Mouse (Mus musculus) small intestine, adult 2 months (tissue): ENCODE data around the gene Fth1. TPM values are rescaled to one million over a fixed set of nuclear protein-coding genes. Genes with fewer than 3 reads are reported as not detected.
A peak's percentile ranks its signal among the peaks of the same experiment; 100 is the strongest.

Source experiments
- H3K27ac ChIP-seq: fragments of 200-500 bp; 2 replicates; pipeline ENCODE4 v1.5.1; 2012; ENCODE audit warnings: low read depth, low read length, control low read depth, inconsistent platforms; ENCODE audit not compliant: insufficient read depth
- H3K27me3 ChIP-seq: fragments of 200-500 bp; 2 replicates; pipeline ENCODE4 v1.6.1; 2012; ENCODE audit warnings: mild to moderate bottlenecking, moderate library complexity, low read length, inconsistent platforms; ENCODE audit not compliant: control insufficient read depth, insufficient read depth
- H3K36me3 ChIP-seq: fragments of 200-500 bp; 2 replicates; pipeline ENCODE4 v1.6.1; 2012; ENCODE audit warnings: mild to moderate bottlenecking, low read length, control low read depth, inconsistent platforms; ENCODE audit not compliant: control insufficient read depth, insufficient read depth
- H3K4me1 ChIP-seq: fragments of 200-500 bp; 2 replicates; pipeline ENCODE4 v1.6.1; 2012; ENCODE audit warnings: low read length, inconsistent platforms, mixed read lengths; ENCODE audit not compliant: control insufficient read depth, insufficient read depth, insufficient read length
- H3K4me3 ChIP-seq: fragments of 200-500 bp; 2 replicates; pipeline ENCODE4 v1.5.1; 2012; ENCODE audit warnings: low read depth, mild to moderate bottlenecking, control low read depth, inconsistent platforms, low read length, moderate library complexity
- CTCF ChIP-seq: fragments of 200-500 bp; IDR thresholded peaks from 2 replicates; pipeline ENCODE4 v1.5.1; 2012; ENCODE audit warnings: low read depth, mild to moderate bottlenecking, control low read depth, inconsistent platforms, low read length, moderate library complexity, mixed read lengths; ENCODE audit not compliant: insufficient replicate concordance, insufficient read length; ENCODE audit errors: extremely low read depth
- POLR2A ChIP-seq: fragments of 200-500 bp; IDR thresholded peaks from 2 replicates; pipeline ENCODE4 v1.6.1; 2012; ENCODE audit warnings: low read depth, mild to moderate bottlenecking, control low read depth, inconsistent platforms, low read length, moderate library complexity
- WGBS: fragments of 180-500 bp; shearing (Covaris S2); methylation state at CpG from one replicate; pipeline ENCODE4 v1.1.7; 2018; 5-methylcytosine and 5-hydroxymethylcytosine counted together
- polyA plus RNA-seq: library from polyadenylated mRNA; depleted of rRNA; stranded (reverse); fragments of >200 nt; gene quantifications from 2 replicates; pipeline ENCODE4 v1.2.3, GENCODE M21; 2012

Fth1 gene
- polyA plus RNA-seq, 1 experiment, result 9,432 TPM

DNA sequence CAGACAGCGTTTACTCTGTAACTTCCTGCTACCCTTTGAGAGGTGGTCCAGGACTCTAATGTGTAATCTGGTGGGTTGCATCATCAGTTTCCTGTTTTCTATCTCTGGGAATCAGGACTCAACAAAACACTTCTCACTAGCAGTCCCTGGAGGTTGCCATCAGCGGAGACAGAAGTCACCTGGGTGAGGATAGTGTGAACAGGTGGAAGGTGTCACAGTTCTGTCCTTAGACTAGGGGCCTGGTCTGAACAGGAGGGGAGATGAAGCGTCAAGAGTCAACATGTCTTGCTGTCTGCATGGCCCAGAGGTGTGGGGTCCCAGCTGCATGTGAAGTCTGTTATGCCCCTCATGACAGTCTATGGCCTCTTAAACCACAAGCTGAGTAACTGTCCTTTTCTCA is 27.5 kb upstream of the Fth1 start:
- H3K27ac ChIP-seq, result no peak overlapping the region
- no peak overlapping the region for H3K4me3 ChIP-seq
- no peaks in the 10 kb centered on the region for H3K36me3 ChIP-seq
- WGBS, result 87% methylated on average over 3 of the region's 3 CpGs
- TF ChIP-seq POLR2A (no peak), CTCF (no peak)
- peaks cover 13% of the 10 kb centered on the region for H3K4me1 ChIP-seq
- no peaks in the 10 kb centered on the region for H3K27me3 ChIP-seq

DNA sequence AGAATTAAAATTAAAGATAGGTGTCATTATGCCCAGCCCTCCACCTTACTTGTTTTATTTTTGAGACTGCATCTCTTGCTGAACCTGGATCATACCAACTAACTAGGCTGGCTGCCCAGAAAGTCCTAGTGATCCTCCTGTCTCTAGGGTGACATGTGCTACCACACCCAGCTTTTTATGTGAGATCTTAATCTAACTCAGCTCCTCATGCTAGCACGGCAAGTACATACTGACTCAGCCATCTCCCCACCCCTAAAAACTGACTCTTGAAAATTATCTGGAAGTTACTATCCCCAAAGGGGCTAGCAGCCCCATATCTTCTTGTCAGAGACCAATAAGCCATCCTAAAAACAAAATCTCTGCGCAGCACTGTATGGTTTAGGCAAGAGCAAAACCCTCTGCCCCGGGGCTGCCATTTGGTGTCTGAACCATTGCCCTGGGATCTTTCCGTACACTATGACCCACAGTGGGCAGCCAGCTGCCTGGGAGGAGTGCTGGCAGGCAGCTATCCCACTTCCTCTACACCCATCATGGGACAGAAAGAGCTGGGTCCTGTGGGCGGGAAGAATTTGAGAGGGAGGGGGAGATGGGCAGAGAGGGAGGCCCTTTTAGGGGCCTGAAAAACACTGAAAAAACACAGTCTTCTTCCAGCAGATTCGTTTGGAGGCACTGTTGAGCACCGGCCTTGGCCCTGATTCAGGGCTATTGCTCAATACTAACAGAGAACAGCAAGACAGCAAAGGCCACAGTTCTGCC is 26.2 kb upstream of the Fth1 start:
- Histone ChIP-seq H3K27me3 (no peaks in the 10 kb centered on the region), H3K4me1 (peaks cover 16% of the 10 kb centered on the region), H3K4me3 (no peak overlapping the region), H3K27ac (peak overlapping the region; percentile 86), H3K36me3 (no peaks in the 10 kb centered on the region)
- no peak; the same call in 1 of the 2 replicates for TF ChIP-seq CTCF
- peak; percentile 34; the same call in 1 of the 2 replicates for TF ChIP-seq POLR2A
- 10% methylated on average over 7 of the region's 7 CpGs for WGBS

DNA sequence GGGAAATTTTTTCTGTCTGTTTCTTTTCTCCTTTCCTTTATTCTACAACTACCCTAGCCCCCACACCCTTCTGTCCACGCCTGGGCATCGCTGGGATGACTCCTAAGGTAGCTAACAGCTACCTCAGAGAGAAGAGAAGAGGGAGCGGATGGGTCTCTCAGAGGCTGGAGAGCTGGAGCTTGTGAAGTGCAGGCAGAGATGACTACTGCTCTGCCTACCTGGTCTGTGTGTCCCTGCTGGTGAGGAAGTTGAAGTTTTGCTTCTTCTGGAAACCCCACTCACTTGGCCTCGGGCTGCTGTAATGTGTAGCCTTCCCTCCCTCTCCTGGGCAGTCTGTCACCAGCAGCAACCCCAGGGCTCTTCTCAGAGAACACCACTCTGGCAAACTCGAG is 25.6 kb upstream of the Fth1 start:
- H3K4me3 ChIP-seq, result peak overlapping the region; percentile 15; the same call in 1 of the 2 replicates

DNA sequence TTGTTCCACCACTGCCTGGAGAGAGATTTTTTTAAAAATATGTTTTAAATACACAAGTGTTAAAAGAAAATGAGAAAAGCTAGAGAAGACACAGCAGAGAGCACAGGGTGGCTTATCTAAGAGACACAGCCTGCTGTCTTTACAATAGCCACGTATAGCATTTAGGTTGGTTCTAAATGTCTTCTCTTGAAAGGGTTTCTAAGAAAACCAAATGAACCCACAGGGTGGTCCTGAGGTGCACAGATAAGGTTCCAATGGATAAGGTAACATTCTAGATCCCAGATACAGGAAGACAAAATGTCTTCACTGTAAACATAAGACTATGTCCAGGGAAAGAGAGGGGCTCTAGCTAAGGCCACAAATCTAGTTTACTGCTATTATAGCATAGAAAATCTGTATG is 25.0 kb upstream of the Fth1 start:
- WGBS, result 78% methylated on average over 1 of the region's 1 CpGs
- no peaks in the 10 kb centered on the region for H3K36me3 ChIP-seq
- no peak overlapping the region for H3K27ac ChIP-seq
- TF ChIP-seq CTCF, result no peak
- no peak for TF ChIP-seq POLR2A
- peaks cover 25% of the 10 kb centered on the region for H3K4me1 ChIP-seq
- no peaks in the 10 kb centered on the region for H3K27me3 ChIP-seq
- no peak overlapping the region for H3K4me3 ChIP-seq

More for the DNA sequence above, 25.6 kb upstream of the Fth1 start:
- Histone ChIP-seq H3K4me1 (peaks cover 21% of the 10 kb centered on the region), H3K36me3 (no peaks in the 10 kb centered on the region), H3K27ac (peak overlapping the region; percentile 86), H3K27me3 (no peaks in the 10 kb centered on the region)
- TF ChIP-seq CTCF (no peak), POLR2A (no peak)
- 16% methylated on average over 5 of the region's 5 CpGs for WGBS

DNA sequence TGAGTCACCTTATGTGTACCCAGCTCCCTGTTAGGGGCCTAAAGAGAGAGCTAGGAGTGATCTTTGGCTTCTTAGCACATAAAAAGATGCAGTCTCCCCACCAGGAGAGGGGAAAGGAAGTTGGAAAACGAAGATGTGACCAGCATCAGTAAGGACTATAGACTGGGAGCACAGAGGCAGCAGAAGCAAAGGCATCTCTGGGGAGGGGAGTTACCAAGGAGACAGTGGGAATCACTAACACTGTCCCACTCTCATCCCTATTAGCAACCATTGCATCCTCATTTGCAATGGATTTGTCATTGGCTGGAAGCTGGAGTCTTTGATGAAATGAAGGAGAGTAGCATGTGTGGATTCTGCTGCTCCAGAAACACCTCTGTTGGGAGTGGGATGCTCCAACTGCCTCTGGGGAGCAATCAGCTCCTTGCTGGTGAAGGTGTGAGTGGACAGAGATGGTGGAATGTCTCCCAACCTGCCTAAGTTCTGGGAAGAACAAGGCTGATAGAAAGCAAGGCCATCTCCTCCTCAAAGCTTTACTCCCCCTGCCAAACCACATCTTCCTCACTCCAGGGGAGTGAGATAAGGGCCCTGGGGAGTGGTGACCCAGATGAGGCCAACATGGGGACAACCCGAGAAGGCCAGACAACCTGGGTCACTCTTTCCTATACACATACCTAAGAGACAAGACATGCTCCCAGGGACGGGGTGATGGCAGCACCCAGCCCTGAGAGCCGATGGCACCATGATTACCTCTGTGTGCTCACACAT is 23.6 kb upstream of the Fth1 start:
- no peak overlapping the region for H3K27ac ChIP-seq
- H3K36me3 ChIP-seq, result no peaks in the 10 kb centered on the region
- H3K27me3 ChIP-seq, result no peaks in the 10 kb centered on the region
- H3K4me1 ChIP-seq, result peaks cover 28% of the 10 kb centered on the region
- no peak overlapping the region for H3K4me3 ChIP-seq
- TF ChIP-seq POLR2A, result no peak
- no peak for TF ChIP-seq CTCF
- WGBS, result 81% methylated on average over 4 of the region's 4 CpGs

DNA sequence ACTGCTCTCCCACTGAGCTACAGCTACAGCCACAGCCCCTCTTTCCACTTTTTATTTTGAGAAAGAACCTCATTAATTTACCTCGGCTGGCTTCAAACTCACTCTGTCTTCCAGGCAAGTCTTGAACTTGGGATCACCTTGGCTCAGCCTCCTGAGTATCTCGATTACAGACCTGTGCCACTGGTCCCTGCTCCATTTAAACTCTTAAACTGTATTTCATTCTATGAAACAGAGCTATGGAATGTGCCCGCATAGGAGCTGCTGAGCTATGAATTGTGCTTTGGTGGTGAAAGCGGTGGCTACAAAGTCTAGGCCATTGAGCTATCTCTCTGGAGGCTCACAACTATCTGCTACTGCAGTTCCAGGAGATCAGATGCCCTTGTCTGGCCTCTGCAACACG is 22.4 kb upstream of the Fth1 start:
- WGBS, result 92% methylated on average over 5 of the region's 5 CpGs
- Histone ChIP-seq H3K27me3 (no peaks in the 10 kb centered on the region), H3K4me1 (peaks cover 28% of the 10 kb centered on the region), H3K27ac (no peak overlapping the region), H3K4me3 (no peak overlapping the region), H3K36me3 (no peaks in the 10 kb centered on the region)
- TF ChIP-seq CTCF (no peak), POLR2A (no peak)

DNA sequence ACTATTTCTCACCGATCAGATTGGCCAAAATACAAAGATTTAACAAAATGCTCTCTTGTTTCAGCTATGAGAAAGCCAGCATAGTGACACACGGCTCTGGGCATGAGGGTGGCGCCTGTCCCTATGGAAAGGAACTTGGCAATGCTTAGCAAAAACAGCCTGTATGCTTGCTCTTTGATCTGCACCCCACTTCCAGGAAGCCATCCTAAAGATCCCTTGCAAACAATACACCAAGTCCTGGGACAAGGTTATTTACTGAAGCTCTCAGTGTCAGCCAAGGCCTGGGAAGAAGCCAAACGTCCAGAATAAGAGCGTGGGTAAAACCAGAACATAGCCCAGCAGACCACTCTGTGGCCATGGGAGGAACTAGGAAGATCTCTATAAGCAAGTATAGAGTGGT is 19.6 kb upstream of the Fth1 start:
- no peaks in the 10 kb centered on the region for H3K27me3 ChIP-seq
- H3K4me3 ChIP-seq, result no peak overlapping the region
- TF ChIP-seq POLR2A, result no peak
- no peak for TF ChIP-seq CTCF
- H3K36me3 ChIP-seq, result no peaks in the 10 kb centered on the region
- WGBS, result 38% methylated on average over 5 of the region's 5 CpGs
- no peak overlapping the region for H3K27ac ChIP-seq
- H3K4me1 ChIP-seq, result peaks cover 31% of the 10 kb centered on the region
